In genomic region chr8:64204167-64204566, GRCm38 (mm10) we compare ENCODE assay signal across 10 mouse cellular contexts. TPM values are rescaled to one million over a fixed set of nuclear protein-coding genes. Genes with fewer than 3 reads are reported as not detected.
DNase-seq lines count a peak whose midpoint lies in the region; ATAC-seq and TF ChIP-seq lines count a peak whose summit lies in the region.
"Had no signal": no experiment of that assay in that cellular context is flagged by ENCODE, and none has a peak within 500 bp of the region (broad histone marks: within the 10 kb centered on the region; RNA-seq: fewer than 3 reads in every experiment).

No protein-coding gene starts in this region.

- ATAC-seq in forebrain, embryonic 15.5 days (replicated peaks): peak; percentile 72
- peak; percentile 71 for ATAC-seq in heart, embryonic 16.5 days (replicated peaks; ENCODE audit: extremely low read depth, insufficient read depth, low FRiP score)
- ATAC-seq in kidney, postnatal 0 days (replicated peaks; ENCODE audit: low FRiP score, low read depth): 0 out of 2 replicates have a peak, but pooled peaks have one; percentile 35
- peak; percentile 72; the same call in 1 of the 2 replicates for ATAC-seq in lung, embryonic 15.5 days (ENCODE audit: borderline replicate concordance, extremely low read depth, low FRiP score, low TSS enrichment)
- no peak for ATAC-seq in activated CD4-positive, CD25-positive, alpha-beta regulatory T cell, adult 4 months
- ATAC-seq: Patski had no signal

- H3K9me3 ChIP-seq in forebrain, embryonic 15.5 days: no peaks in the 10 kb centered on the region
- no peaks in the 10 kb centered on the region for H3K9me3 ChIP-seq in heart, embryonic 16.5 days (replicated peaks; ENCODE audit: control insufficient read depth, low read length)
- H3K9me3 ChIP-seq in kidney, postnatal 0 days (replicated peaks; ENCODE audit: low read length): no peaks in the 10 kb centered on the region
- no peaks in the 10 kb centered on the region for H3K9me3 ChIP-seq in lung, embryonic 15.5 days
- H3K9me3 ChIP-seq: liver, embryonic 15.5 days had no signal

- H3K4me2 ChIP-seq in forebrain, embryonic 15.5 days (replicated peaks): peak overlapping the region; percentile 99
- peak overlapping the region; percentile 95 for H3K4me2 ChIP-seq in heart, embryonic 16.5 days (ENCODE audit: low read depth, low read length)
- H3K4me2 ChIP-seq in kidney, postnatal 0 days (ENCODE audit: low read length): peak overlapping the region; percentile 99
- peak overlapping the region; percentile 99 for H3K4me2 ChIP-seq in lung, embryonic 15.5 days

- H3K9ac ChIP-seq in forebrain, embryonic 15.5 days (replicated peaks): 0 out of 2 replicates have a peak overlapping the region, but pooled peaks have one; percentile 71
- peak overlapping the region; percentile 72 for H3K9ac ChIP-seq in heart, embryonic 16.5 days (ENCODE audit: low read length)
- no peak overlapping the region for H3K9ac ChIP-seq in kidney, postnatal 0 days (ENCODE audit: low read depth, low read length)
- H3K9ac ChIP-seq in lung, embryonic 15.5 days: no peak overlapping the region
- H3K9ac ChIP-seq: liver, embryonic 15.5 days had no signal

- H3K27me3 ChIP-seq in cerebellum, adult 2 months (ENCODE audit: control insufficient read depth, insufficient read depth, low read length): no peaks in the 10 kb centered on the region
- H3K27me3 ChIP-seq in forebrain, embryonic 15.5 days: peaks cover 11% of the 10 kb centered on the region; the same call in 1 of the 2 replicates
- H3K27me3 ChIP-seq in heart, embryonic 16.5 days (ENCODE audit: control insufficient read depth, insufficient read depth, low read length): 0 out of 2 replicates have a peak, but pooled peaks cover 2% of the 10 kb centered on the region
- H3K27me3 ChIP-seq in kidney, postnatal 0 days (ENCODE audit: insufficient read depth, low read length): 0 out of 2 replicates have a peak, but pooled peaks cover 7% of the 10 kb centered on the region
- H3K27me3 ChIP-seq in lung, embryonic 15.5 days: peaks cover 19% of the 10 kb centered on the region; the same call in 1 of the 2 replicates

- H3K4me1 ChIP-seq in cerebellum, adult 2 months (ENCODE audit: control insufficient read depth, insufficient read depth, low read length): peaks cover 4% of the 10 kb centered on the region
- peaks cover 21% of the 10 kb centered on the region for H3K4me1 ChIP-seq in forebrain, embryonic 15.5 days
- H3K4me1 ChIP-seq in heart, embryonic 16.5 days (ENCODE audit: control insufficient read depth, insufficient read depth, low read length): peaks cover 12% of the 10 kb centered on the region
- peaks cover 6% of the 10 kb centered on the region for H3K4me1 ChIP-seq in kidney, postnatal 0 days (replicated peaks; ENCODE audit: insufficient read depth, low read length)
- peaks cover 19% of the 10 kb centered on the region for H3K4me1 ChIP-seq in lung, embryonic 15.5 days

- TF ChIP-seq POLR2A in cerebellum, adult 2 months (IDR thresholded peaks at IDR 0.05; ENCODE audit: borderline replicate concordance, insufficient read depth, low read length): peak; percentile 63; the same call in 1 of the 2 replicates

- DNase-seq in Muller cell, postnatal 12 days (ENCODE audit: inconsistent ontology term): peak; percentile 89
- DNase-seq in cerebellum, adult 2 months: peak; percentile 90 to 92
- DNase-seq in kidney, postnatal 0 days (ENCODE audit: low spot score): peak; percentile 42
- peak; percentile 84 for DNase-seq in retina, postnatal 1 day

- peak; percentile 58 for TF ChIP-seq CTCF in cerebellum, adult 2 months (IDR thresholded peaks at IDR 0.05; ENCODE audit: borderline replicate concordance, insufficient read depth, low read depth, low read length)
- TF ChIP-seq CTCF in kidney, postnatal 0 days (IDR thresholded peaks at IDR 0.05; ENCODE audit: low read depth): peak; percentile 54

- H3K27ac ChIP-seq in cerebellum, adult 2 months (ENCODE audit: insufficient read depth, low read length): peak overlapping the region; percentile 78
- no peak overlapping the region for H3K27ac ChIP-seq in forebrain, embryonic 15.5 days (replicated peaks)
- H3K27ac ChIP-seq in heart, embryonic 16.5 days (ENCODE audit: low read length): no peak overlapping the region
- H3K27ac ChIP-seq in kidney, postnatal 0 days: no peak overlapping the region
- no peak overlapping the region for H3K27ac ChIP-seq in lung, embryonic 15.5 days
- H3K27ac ChIP-seq: liver, embryonic 15.5 days had no signal

- H3K36me3 ChIP-seq in forebrain, embryonic 15.5 days: no peaks in the 10 kb centered on the region
- H3K36me3 ChIP-seq in heart, embryonic 16.5 days (ENCODE audit: control insufficient read depth, insufficient read depth): no peaks in the 10 kb centered on the region
- H3K36me3 ChIP-seq in kidney, postnatal 0 days (ENCODE audit: insufficient read depth, low read length): no peaks in the 10 kb centered on the region
- no peaks in the 10 kb centered on the region for H3K36me3 ChIP-seq in lung, embryonic 15.5 days
- H3K36me3 ChIP-seq: liver, embryonic 15.5 days had no signal

- H3K4me3 ChIP-seq in cerebellum, adult 2 months (replicated peaks; ENCODE audit: insufficient read depth, low read depth, low read length): peak overlapping the region; percentile 70
- peak overlapping the region; percentile 81 for H3K4me3 ChIP-seq in forebrain, embryonic 15.5 days
- peak overlapping the region; percentile 77 for H3K4me3 ChIP-seq in heart, embryonic 16.5 days (ENCODE audit: low read length)
- peak overlapping the region; percentile 62; the same call in 1 of the 2 replicates for H3K4me3 ChIP-seq in kidney, postnatal 0 days (replicated peaks; ENCODE audit: low read depth, low read length)
- H3K4me3 ChIP-seq in lung, embryonic 15.5 days: peak overlapping the region; percentile 55

- WGBS in cerebellum, adult 2 months: under 1% methylated on average over 19 of the region's 19 CpGs
- WGBS in forebrain, embryonic 15.5 days: 2% methylated on average over 19 of the region's 19 CpGs
- 3% methylated on average over 19 of the region's 19 CpGs for WGBS in heart, embryonic 16.5 days
- WGBS in kidney, postnatal 0 days: 1% methylated on average over 19 of the region's 19 CpGs
- WGBS in lung, embryonic 15.5 days: 1% methylated on average over 19 of the region's 19 CpGs

RNA-seq across cellular contexts. Expression of gene Tll1, which starts 1.9 kb away (rescaled TPM):
- 9.8 and 10.1 TPM in 2 replicates for polyA plus RNA-seq in cerebellum, adult 2 months (2012; rRNA removed)
- 1.9 TPM in 2 replicates for polyA plus RNA-seq in forebrain, embryonic 15.5 days (2015; fragmentation: Nextera tagmentation; extraction: Ambion mirVana)
- 1.2 TPM in 2 replicates for polyA plus RNA-seq in heart, embryonic 16.5 days (2015; fragmentation: Nextera tagmentation; extraction: Ambion mirVana)
- polyA plus RNA-seq in kidney, postnatal 0 days (2015; fragmentation: Nextera tagmentation; extraction: Ambion mirVana): 0.28 and 0.54 TPM in 2 replicates
- 1.1 and 1.5 TPM in 2 replicates for polyA plus RNA-seq in lung, embryonic 15.5 days (2015; fragmentation: Nextera tagmentation; extraction: Ambion mirVana)
- not detected for polyA plus RNA-seq in activated CD4-positive, CD25-positive, alpha-beta regulatory T cell, adult 4 months (2017; shearing (Covaris generic))

Comparison
In these comparisons a context has a peak if more than half of its experiments do, and no peak if none do; other contexts are left out.
1. H3K9ac ChIP-seq: peak in forebrain, embryonic 15.5 days (single experiment) and heart, embryonic 16.5 days (single experiment); none in kidney, postnatal 0 days (single experiment) and lung, embryonic 15.5 days (single experiment).
2. Peak in every context shown above with its lines, with median percentiles within 50 percentile points of each other: DNase-seq, H3K4me3 ChIP-seq and H3K4me2 ChIP-seq.